Mouse (Mus musculus) bone marrow, adult 2 months (tissue): ENCODE data around the gene Vti1a.

Experiments used
- CTCF ChIP-seq: fragments of 200-500 bp; IDR thresholded peaks from 2 replicates; pipeline ENCODE4 v1.5.1; 2011; ENCODE audit warnings: low read length, control low read depth; ENCODE audit not compliant: control insufficient read depth, insufficient read depth
- POLR2A ChIP-seq: fragments of 200-500 bp; IDR thresholded peaks from 2 replicates; pipeline ENCODE4 v1.6.1; 2011; ENCODE audit warnings: low read depth, mild to moderate bottlenecking, control low read depth, low read length, borderline replicate concordance; ENCODE audit not compliant: control insufficient read depth

GRCm38 (mm10) chr19:55615743-55616142 is 299.6 kb downstream of the Vti1a start:
- no peak for TF ChIP-seq CTCF
- TF ChIP-seq POLR2A = no peak
